Mouse (Mus musculus): ENCODE data around the gene Armcx4. TPM values are rescaled to one million over a fixed set of nuclear protein-coding genes. Genes with fewer than 3 reads are reported as not detected.

The Armcx4 gene
- polyA plus RNA-seq (2017; shearing (Covaris generic)) = not detected

GRCm38 (mm10) chrX:134686267-134686666, at the start of gene Armcx4:
Gene Armcx4 (plus strand): TSS chrX:134686519.

GRCm38 (mm10) chrX:134717752-134718308, 31.5 kb downstream of the Armcx4 start, which contains the start of gene Armcx1:
Gene Armcx1 (plus strand): TSS chrX:134717963.

Other genes starting within 250 kb of the Armcx4 start
- not detected for gene Taf7l, start 210.0 kb upstream of the Armcx4 start, polyA plus RNA-seq (2017; shearing (Covaris generic))
- gene Timm8a1, start 144.7 kb upstream of the Armcx4 start, polyA plus RNA-seq (2017; shearing (Covaris generic)) = 18.8 TPM
- gene Btk, start 102.9 kb upstream of the Armcx4 start, polyA plus RNA-seq (2017; shearing (Covaris generic)) = not detected
- gene Rpl36a, start 100.9 kb upstream of the Armcx4 start, polyA plus RNA-seq (2017; shearing (Covaris generic)) = 246 TPM
- 17.8 TPM for gene Gla, start 85.4 kb upstream of the Armcx4 start, polyA plus RNA-seq (2017; shearing (Covaris generic))
- gene Hnrnph2, start 85.3 kb upstream of the Armcx4 start, polyA plus RNA-seq (2017; shearing (Covaris generic)) = 166 TPM
- not detected for gene Armcx1, start 31.4 kb downstream of the Armcx4 start, polyA plus RNA-seq (2017; shearing (Covaris generic))
- gene Armcx6, start 64.9 kb downstream of the Armcx4 start, polyA plus RNA-seq (2017; shearing (Covaris generic)) = 0.49 TPM
- 14.4 TPM for gene Armcx3, start 70.1 kb downstream of the Armcx4 start, polyA plus RNA-seq (2017; shearing (Covaris generic))
- gene Armcx2, start 122.7 kb downstream of the Armcx4 start, polyA plus RNA-seq (2017; shearing (Covaris generic)) = 8.4 TPM

Data from effector memory CD4-positive, alpha-beta T cell, adult 7 months (primary cell).